Mouse (Mus musculus) heart, adult 2 months (tissue): ENCODE measurements around the gene Fam222a.

ENCODE experiments used
- EP300 ChIP-seq: fragments of 200-500 bp; IDR thresholded peaks from 2 replicates; pipeline ENCODE4 v1.6.1; 2011; ENCODE audit warnings: low read depth, low read length, control low read depth; ENCODE audit not compliant: insufficient read depth
- POLR2A ChIP-seq: fragments of 200-500 bp; IDR thresholded peaks from 2 replicates; pipeline ENCODE4 v1.6.1; 2011; ENCODE audit warnings: mild to moderate bottlenecking, low read depth, low read length, control low read depth; ENCODE audit not compliant: insufficient read depth

- TF ChIP-seq POLR2A: no peak
- TF ChIP-seq EP300: peak; percentile 82; the same call in 1 of the 2 replicates
Measured at GRCm38 (mm10) chr5:114569918-114570670, 2.3 kb downstream of the Fam222a start.
